Mouse (Mus musculus) CD4-positive helper T cell, adult 2 months (primary cell): ENCODE measurements around the gene Spout1.

Experiments used
- DNase-seq: peaks from one replicate; pipeline ENCODE4 v3.0.0-alpha.2; 2012; ENCODE audit warnings: low read depth, missing footprints, low spot score

The Spout1 gene

DNA sequence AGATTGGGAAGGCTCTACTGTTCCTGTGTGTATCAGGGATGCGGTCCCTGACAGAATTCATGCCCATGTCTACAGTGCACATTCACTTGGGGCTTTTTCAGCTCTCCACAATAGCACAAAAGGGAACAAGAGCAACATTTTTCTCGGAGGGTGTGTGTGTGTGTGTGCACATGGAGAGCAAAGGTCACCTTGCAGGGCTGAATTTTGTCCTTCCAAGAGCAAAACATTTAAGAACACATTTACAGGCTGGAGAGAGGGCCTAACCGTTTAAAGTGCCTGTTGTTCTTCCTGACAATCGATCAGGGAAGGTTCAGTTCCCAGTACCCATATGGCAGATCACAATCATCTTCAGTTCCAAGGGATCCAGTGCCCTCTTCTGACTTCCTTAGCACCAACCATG is 48.1 kb downstream of the Spout1 start:
- DNase-seq: no peak

DNA sequence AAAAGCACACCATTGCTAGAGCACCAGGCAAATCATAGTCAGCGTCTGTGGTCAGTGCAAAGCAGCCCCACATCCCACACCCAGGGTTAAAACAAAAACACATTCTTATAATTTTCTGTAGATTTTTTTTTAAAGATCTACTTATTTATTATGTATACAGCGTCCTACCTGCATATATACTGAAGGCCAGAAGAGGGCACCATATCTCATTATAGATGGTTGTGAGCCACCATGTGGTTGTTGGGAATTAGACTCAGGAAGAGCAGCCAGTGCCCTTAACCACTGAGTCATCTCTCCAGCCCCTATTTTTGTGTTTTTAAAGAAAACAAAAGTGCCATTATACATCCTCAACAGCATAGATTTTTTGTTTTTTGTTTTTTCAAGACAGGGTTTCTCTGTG is 49.5 kb downstream of the Spout1 start:
- DNase-seq: peak; percentile 75

DNA sequence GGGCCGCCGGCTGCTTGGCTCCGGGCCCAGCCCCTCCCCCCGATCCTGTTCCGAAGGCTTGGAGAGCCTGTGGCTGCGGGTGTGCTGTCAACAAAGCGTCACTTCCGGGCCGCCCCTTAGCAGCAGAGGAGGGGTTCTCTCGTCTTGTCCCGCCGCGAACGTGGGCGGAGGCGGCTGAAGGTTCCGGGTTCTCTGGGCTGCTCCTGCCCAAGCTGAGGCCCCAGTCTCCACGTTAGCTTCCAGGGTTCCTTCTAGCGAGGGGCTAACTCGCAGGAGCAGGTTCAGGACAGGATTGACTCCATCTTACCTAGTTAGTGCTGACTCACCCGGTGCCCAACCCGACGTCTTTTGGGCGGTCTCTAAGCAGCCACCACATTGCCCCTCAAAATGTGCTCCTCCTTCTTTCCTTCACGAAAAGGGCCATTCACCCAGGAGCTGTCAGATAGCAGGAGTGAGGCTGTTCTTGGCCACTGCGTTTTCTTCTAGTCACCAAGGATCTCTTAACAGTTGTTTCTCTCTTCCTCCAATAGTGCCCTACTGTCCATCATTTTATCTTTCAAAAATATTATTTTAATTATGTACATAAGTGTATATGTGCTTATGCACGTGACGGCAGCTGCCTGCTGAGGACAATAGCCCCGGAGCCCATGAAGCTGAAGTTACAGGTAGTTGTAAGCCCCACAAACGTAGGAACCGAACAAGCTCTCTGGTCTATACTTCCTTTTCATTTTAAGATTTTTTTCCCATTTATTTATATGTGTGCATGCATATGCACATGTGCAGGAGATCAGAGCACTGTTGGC is 53.6 kb downstream of the Spout1 start, which contains the start of gene Zer1:
Gene Zer1 (minus strand): TSS at position 114 of the 803 bp plus-strand sequence.
- DNase-seq: peak; percentile 94

DNA sequence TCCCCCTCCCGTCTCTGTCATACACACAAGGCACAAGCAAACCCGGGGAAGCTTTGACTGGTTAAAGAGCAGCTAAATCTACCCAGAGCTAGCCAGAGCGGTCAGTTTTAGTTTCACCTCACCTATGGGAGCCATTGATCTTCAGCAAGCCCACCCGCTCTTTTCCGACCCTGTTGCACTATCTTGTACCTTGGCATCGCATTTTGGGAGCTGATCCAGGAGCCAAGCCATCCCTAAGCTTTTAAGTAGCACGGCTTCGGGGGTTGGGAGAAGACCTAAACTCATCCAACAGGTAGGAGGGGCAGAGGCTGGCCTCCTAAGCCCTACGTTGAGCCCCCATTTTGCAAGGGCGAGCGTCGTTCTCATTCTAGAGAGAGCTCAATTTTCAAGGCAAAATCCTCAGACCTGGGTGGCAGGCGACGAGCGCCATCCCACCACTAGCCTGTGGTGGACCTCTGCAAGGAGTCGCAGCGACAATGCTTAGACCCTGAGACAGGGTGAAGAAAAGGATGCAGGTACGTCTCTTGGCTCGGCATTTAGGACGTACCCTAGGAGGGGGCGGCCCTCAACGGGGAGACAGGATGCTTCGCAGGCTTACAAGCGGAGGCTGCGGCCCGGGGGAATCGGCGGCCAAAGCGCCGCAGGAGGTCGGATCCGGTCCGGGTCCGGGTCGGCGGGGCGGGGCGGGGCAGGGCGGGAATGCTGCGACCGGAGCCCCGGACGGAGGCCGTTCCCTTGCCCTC is 54.4 kb downstream of the Spout1 start:
- DNase-seq: no peak
